13 mouse cellular contexts compared by ENCODE assay signal in genomic region chr4:133570066-133570466, GRCm38 (mm10). TPM values are rescaled to one million over a fixed set of nuclear protein-coding genes. Genes with fewer than 3 reads are reported as not detected.
DNase-seq lines count a peak whose midpoint lies in the region; ATAC-seq lines count a peak whose summit lies in the region.
"Had no signal": no experiment of that assay in that cellular context is flagged by ENCODE, and none has a peak within 500 bp of the region (broad histone marks: within the 10 kb centered on the region; RNA-seq: fewer than 3 reads in every experiment).

No protein-coding gene starts in this region.

- H3K27ac ChIP-seq in intestine, embryonic 14.5 days (ENCODE audit: low read depth) = no peak overlapping the region
- H3K27ac ChIP-seq in embryonic facial prominence, embryonic 10.5 days (replicated peaks) = no peak overlapping the region
- H3K27ac ChIP-seq: forebrain, embryonic 15.5 days; hindbrain, embryonic 15.5 days; limb, embryonic 12.5 days; neural tube, embryonic 15.5 days had no signal

- peaks cover under 1% of the 10 kb centered on the region for H3K4me1 ChIP-seq in intestine, embryonic 14.5 days (replicated peaks; ENCODE audit: control insufficient read depth, insufficient read depth, low read length)
- peaks cover 14% of the 10 kb centered on the region for H3K4me1 ChIP-seq in embryonic facial prominence, embryonic 10.5 days

- no peak overlapping the region for H3K9ac ChIP-seq in intestine, embryonic 14.5 days (ENCODE audit: low read length)
- H3K9ac ChIP-seq: forebrain, embryonic 15.5 days; hindbrain, embryonic 15.5 days; limb, embryonic 12.5 days; neural tube, embryonic 15.5 days had no signal

- DNase-seq in ovary, postnatal 36 days (ENCODE audit: low spot score) = peak; percentile 19
- DNase-seq in ovary, postnatal 14 days (ENCODE audit: low spot score) = no peak
- peak; percentile 56 for DNase-seq in intestine, embryonic 14.5 days (ENCODE audit: low spot score)
- DNase-seq in kidney, postnatal 36 days = peak; percentile 76 to 91
- no peak for DNase-seq in gastrocnemius, postnatal 25 days
- no peak for DNase-seq in thymus, postnatal 36 days
- DNase-seq in embryonic facial prominence, embryonic 10.5 days (ENCODE audit: low spot score) = no peak
- no peak for DNase-seq in layer of hippocampus, adult 18-20 months (ENCODE audit: low spot score in 2 of 2)

- H3K4me2 ChIP-seq in intestine, embryonic 14.5 days (ENCODE audit: low read length) = peak overlapping the region; percentile 1; the same call in 1 of the 2 replicates
- H3K4me2 ChIP-seq: forebrain, embryonic 15.5 days; hindbrain, embryonic 15.5 days; limb, embryonic 12.5 days; neural tube, embryonic 15.5 days had no signal

- no peak overlapping the region for H3K4me3 ChIP-seq in intestine, embryonic 14.5 days (ENCODE audit: low read depth, low read length)
- H3K4me3 ChIP-seq in embryonic facial prominence, embryonic 10.5 days = no peak overlapping the region
- H3K4me3 ChIP-seq: forebrain, embryonic 15.5 days; hindbrain, embryonic 15.5 days; limb, embryonic 12.5 days; neural tube, embryonic 15.5 days had no signal

- no peaks in the 10 kb centered on the region for H3K27me3 ChIP-seq in intestine, embryonic 14.5 days (replicated peaks; ENCODE audit: control insufficient read depth, insufficient read depth, low read length)
- no peaks in the 10 kb centered on the region for H3K27me3 ChIP-seq in embryonic facial prominence, embryonic 10.5 days (replicated peaks; ENCODE audit: low read depth, poor library complexity, severe bottlenecking)
- H3K27me3 ChIP-seq: forebrain, embryonic 15.5 days; hindbrain, embryonic 15.5 days; limb, embryonic 12.5 days; neural tube, embryonic 15.5 days had no signal

- H3K9me3 ChIP-seq in intestine, embryonic 14.5 days (ENCODE audit: control insufficient read depth, low read length) = 0 out of 2 replicates have a peak, but pooled peaks cover 3% of the 10 kb centered on the region
- no peaks in the 10 kb centered on the region for H3K9me3 ChIP-seq in embryonic facial prominence, embryonic 10.5 days
- H3K9me3 ChIP-seq: forebrain, embryonic 15.5 days; G1E; hindbrain, embryonic 15.5 days; limb, embryonic 12.5 days; neural tube, embryonic 15.5 days had no signal

- no peak for ATAC-seq in intestine, embryonic 14.5 days (replicated peaks; ENCODE audit: low FRiP score, low TSS enrichment, low read depth)
- ATAC-seq: forebrain, embryonic 15.5 days had no signal

- WGBS in intestine, embryonic 14.5 days = 51% methylated on average over 10 of the region's 10 CpGs
- 60% methylated on average over 10 of the region's 10 CpGs for WGBS in embryonic facial prominence, embryonic 10.5 days

- no peaks in the 10 kb centered on the region for H3K36me3 ChIP-seq in intestine, embryonic 14.5 days (ENCODE audit: control insufficient read depth, insufficient read depth, low read length)
- H3K36me3 ChIP-seq in embryonic facial prominence, embryonic 10.5 days (replicated peaks) = no peaks in the 10 kb centered on the region
- H3K36me3 ChIP-seq: forebrain, embryonic 15.5 days; hindbrain, embryonic 15.5 days; limb, embryonic 12.5 days; neural tube, embryonic 15.5 days had no signal

RNA-seq across cellular contexts. Expression of gene Gpatch3, which starts 4.5 kb away (rescaled TPM):
- 6.9 and 7.5 TPM in 2 replicates for polyA plus RNA-seq in intestine, embryonic 14.5 days (2014; fragmentation: Nextera tagmentation; extraction: Ambion mirVana)
- 1 to 10 TPM; 2.1 to 3.6 TPM for total RNA-seq in gastrocnemius, postnatal 25 days (2021)
- polyA plus RNA-seq in embryonic facial prominence, embryonic 10.5 days (2016; fragmentation: Nextera tagmentation; extraction: Ambion mirVana) = 10.7 and 12.2 TPM in 2 replicates
- 10 to 100 TPM in 1 of 2 experiments, 1 to 10 TPM in 1; 9.6 to 10.1 TPM for total RNA-seq in layer of hippocampus, adult 18-20 months (2021)

RNA-seq across cellular contexts. Expression of gene Gpn2, which starts 14.1 kb away (rescaled TPM):
- polyA plus RNA-seq in intestine, embryonic 14.5 days (2014; fragmentation: Nextera tagmentation; extraction: Ambion mirVana) = 19.8 TPM in 2 replicates
- 1 to 10 TPM; 4.6 to 4.9 TPM for total RNA-seq in gastrocnemius, postnatal 25 days (2021)
- polyA plus RNA-seq in embryonic facial prominence, embryonic 10.5 days (2016; fragmentation: Nextera tagmentation; extraction: Ambion mirVana) = 29.4 and 30.9 TPM in 2 replicates
- 10 to 100 TPM; 10.7 to 12.1 TPM for total RNA-seq in layer of hippocampus, adult 18-20 months (2021)

RNA-seq across cellular contexts. Expression of gene Nr0b2, which starts 16.9 kb away (rescaled TPM):
- polyA plus RNA-seq in intestine, embryonic 14.5 days (2014; fragmentation: Nextera tagmentation; extraction: Ambion mirVana) = 3.2 and 5.4 TPM in 2 replicates
- total RNA-seq in gastrocnemius, postnatal 25 days (2021) = not detected
- polyA plus RNA-seq in embryonic facial prominence, embryonic 10.5 days (2016; fragmentation: Nextera tagmentation; extraction: Ambion mirVana) = 0.17 TPM in 1 of 2 replicates, not detected in the other
- total RNA-seq in layer of hippocampus, adult 18-20 months (2021) = not detected
- total RNA-seq: G1E had no signal
- polyA plus RNA-seq: forebrain, embryonic 15.5 days; hindbrain, embryonic 15.5 days; limb, embryonic 12.5 days had no signal

RNA-seq across cellular contexts. Expression of gene Nudc, which starts 24.3 kb away (rescaled TPM):
- 231 and 236 TPM in 2 replicates for polyA plus RNA-seq in intestine, embryonic 14.5 days (2014; fragmentation: Nextera tagmentation; extraction: Ambion mirVana)
- 10 to 100 TPM; 40.3 to 44.7 TPM for total RNA-seq in gastrocnemius, postnatal 25 days (2021)
- polyA plus RNA-seq in embryonic facial prominence, embryonic 10.5 days (2016; fragmentation: Nextera tagmentation; extraction: Ambion mirVana) = 489 and 518 TPM in 2 replicates
- 100 to 1,000 TPM; 135 to 141 TPM for total RNA-seq in layer of hippocampus, adult 18-20 months (2021)

RNA-seq across cellular contexts. Expression of gene Sfn, which starts 31.9 kb away (rescaled TPM):
- 39.2 and 42.7 TPM in 2 replicates for polyA plus RNA-seq in intestine, embryonic 14.5 days (2014; fragmentation: Nextera tagmentation; extraction: Ambion mirVana)
- 1 to 10 TPM; 1.1 to 1.2 TPM for total RNA-seq in gastrocnemius, postnatal 25 days (2021)
- 27.6 and 35.7 TPM in 2 replicates for polyA plus RNA-seq in embryonic facial prominence, embryonic 10.5 days (2016; fragmentation: Nextera tagmentation; extraction: Ambion mirVana)
- total RNA-seq in layer of hippocampus, adult 18-20 months (2021) = 1 to 10 TPM; 2.7 to 3.2 TPM

Comparison
In these comparisons a context has a peak if more than half of its experiments do, and no peak if none do; other contexts are left out.
1. DNase-seq: peak in ovary, postnatal 36 days (single experiment), intestine, embryonic 14.5 days (single experiment) and kidney, postnatal 36 days (2 of 2); none in ovary, postnatal 14 days (single experiment), gastrocnemius, postnatal 25 days (single experiment), thymus, postnatal 36 days (0 of 2), embryonic facial prominence, embryonic 10.5 days (single experiment) and layer of hippocampus, adult 18-20 months (0 of 2).